Mouse (Mus musculus): Measurements from ENCODE around the gene Rsph10b.

The Rsph10b gene

GRCm38 (mm10) chr5:143941588-143941987, 8.8 kb downstream of the Rsph10b start:
- no peak for DNase-seq

DNA sequence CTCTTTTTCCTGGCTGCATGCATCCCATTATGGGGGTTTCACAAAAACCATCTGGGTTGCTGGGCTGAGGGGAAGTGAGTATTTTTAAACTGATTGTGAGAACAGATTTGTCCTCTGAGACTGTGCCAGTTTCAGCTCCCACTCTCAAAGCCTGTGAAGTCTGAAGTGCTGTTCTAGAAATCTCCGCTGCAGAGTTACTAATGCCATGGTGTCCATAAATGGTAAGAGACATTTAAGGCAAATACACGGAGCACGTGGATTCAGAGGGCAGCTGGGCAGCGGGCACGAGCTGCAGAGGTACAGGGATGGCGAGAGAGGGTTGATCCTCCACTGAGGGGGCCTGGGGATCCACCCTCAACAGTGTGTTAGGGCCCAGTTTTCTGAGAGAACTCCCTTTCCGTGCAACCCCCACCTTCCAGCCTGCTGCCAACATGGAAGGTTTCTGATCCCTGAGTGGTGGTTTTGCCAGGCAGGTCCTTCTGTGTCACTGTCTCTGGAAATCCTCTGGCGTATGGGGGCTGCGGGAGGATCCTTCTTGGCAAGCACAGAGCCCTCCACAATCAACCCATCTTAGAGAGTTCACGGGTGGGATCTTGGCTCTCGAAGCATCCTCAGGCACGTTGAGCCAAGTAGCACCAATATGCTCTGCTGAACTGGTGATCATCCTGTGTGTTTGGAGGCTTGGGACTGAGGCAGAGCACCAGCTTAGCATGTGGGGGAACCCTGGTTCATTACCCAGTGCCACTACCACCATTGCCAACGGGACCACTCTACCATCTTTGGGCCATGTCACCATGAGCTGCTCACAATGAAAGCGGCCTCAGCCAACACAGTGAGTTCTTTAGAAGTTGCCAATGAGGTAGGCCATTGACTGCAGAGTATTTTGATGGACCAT, 10.6 kb downstream of the Rsph10b start:
- DNase-seq, result no peak

GRCm38 (mm10) chr5:143948361-143948760, 15.5 kb downstream of the Rsph10b start:
- DNase-seq, result no peak

DNA sequence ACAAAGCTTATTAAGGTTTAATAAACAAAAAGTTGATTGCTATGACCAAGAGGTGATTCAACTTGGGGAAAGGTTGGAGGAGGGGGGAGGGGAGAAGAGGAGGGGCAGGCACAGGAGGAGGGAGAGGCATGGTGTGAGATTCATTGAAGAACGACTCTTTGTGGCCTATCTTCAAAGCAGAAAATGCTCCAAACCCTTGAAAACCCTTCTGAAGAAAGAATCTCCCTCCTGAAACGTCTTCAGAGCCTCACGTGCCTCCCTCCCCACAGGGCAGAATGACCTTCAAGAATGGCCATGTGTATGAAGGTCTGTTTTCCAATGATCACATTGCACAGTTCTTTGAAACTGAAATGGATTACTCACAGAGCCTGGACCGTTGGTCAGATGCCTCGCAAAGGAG, 17.2 kb downstream of the Rsph10b start:
- no peak for DNase-seq

- DNase-seq, result no peak
These were observed 24.3 kb downstream of the Rsph10b start for GRCm38 (mm10) chr5:143957101-143957500.

- no peak for DNase-seq
These were observed 26.7 kb downstream of the Rsph10b start for GRCm38 (mm10) chr5:143959551-143959950.

DNA sequence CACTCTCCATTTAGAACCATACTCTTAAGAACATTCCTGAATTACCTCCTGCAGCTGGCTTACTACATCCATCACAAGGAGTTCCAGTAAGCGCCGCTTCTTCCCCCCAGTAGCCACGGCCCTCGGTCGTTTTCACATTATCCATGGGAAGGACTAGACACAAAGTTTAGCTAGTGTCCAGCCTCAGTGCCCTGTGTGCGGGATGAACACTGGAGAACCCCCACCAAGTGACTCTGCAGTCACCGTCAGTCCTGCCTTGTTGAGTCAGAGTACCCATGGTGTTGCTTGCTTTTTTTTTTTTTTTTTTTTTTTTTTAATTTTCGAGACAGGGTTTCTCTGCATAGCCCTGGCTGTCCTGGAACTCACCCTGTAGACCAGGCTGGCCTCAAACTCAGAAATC, 28.3 kb downstream of the Rsph10b start:
- DNase-seq, result no peak

DNA sequence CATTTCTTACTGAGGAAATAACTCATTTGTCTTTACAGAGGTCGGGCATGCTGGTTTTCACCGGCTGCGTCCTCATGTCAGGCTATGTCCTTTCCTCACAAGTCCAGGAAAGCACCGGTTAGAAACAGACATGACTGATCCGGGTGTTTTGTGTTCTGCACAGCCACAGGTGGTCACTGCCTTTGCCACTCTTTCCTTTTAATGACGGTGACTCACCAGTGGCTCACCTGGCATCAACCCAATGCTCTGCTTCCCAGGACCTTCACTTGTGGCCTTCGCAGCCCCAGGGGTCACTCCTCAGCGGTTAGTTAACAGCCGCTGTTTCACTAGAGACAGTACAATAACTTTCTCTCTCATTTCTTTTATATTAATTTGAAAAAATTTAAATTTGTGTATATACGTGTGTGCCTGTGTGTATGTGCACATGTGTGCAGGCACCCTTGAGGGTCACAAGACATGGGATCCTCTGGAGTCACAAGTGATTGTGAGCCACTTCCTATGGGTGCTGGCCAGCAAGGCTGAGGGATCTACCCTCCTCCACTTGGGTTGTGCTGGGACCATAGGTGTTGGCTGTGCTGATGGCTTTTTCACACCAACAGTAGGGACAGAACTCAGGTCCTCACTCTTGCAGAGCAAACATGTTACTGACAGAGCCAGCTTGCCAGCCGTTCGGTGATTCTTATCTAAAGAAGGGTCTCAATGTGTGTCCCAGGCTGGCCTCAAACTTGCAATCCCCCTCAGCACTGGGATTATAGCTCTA, 32.9 kb downstream of the Rsph10b start:
- DNase-seq, result no peak

DNA sequence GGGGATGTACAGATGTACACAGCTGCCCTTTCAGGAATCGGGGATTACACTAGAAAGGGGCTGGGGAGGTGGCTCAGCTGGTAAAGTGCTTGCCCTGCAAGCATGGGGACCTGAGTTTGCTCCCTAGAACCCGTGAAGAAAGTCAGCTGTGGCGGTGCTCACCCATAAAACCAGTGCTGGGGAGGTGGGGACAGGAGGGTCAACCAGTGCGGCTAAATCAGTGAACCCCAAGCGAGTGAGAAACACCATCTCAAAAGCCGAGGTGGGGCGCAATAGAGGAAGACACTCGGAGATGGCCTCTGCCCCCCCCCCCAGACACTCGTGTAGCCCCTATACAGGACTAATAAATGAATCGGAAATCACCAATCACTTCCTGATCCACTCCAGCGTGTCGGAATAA, 33.8 kb downstream of the Rsph10b start:
- no peak for DNase-seq

- DNase-seq, result no peak
These were observed 39.8 kb downstream of the Rsph10b start for GRCm38 (mm10) chr5:143972628-143973027.

- peak; percentile 54 to 72 for DNase-seq
These were observed 42.2 kb downstream of the Rsph10b start for GRCm38 (mm10) chr5:143974931-143975630.

DNA sequence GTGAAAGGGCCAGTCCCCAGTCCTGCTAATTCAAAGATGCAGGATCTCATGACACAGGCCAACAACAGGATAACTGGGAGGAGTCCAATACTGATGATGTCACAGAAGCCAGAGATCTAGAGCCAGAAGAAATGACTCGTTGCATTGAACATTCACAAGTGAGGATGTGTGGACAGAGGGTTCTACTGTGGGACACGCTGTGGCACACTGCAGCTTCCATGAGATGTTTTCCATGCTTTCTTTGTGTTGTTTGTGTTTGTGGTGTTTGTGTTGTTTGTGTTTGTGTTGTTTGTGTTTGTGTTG, 42.7 kb downstream of the Rsph10b start:
- no peak for DNase-seq

DNA sequence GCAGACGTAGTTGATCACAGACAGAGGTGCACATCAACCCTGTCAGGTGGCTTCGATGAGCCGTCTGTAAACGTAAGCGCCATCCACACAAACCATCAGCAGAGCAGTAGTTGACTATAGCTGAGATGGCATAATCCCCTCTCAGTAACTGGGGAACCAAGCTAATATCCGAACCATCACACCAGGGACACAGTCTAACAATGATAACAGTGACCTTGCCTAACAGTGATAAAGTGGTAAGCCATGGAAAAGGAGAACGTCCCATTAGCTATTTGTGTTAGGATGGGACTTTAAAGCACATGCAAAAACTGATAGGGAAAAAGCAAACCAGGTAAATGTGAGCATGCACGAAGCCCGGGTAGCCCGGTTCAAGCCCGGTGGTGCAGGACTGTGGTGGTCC, 43.4 kb downstream of the Rsph10b start:
- DNase-seq, result no peak

- no peak for DNase-seq
These were observed 44.0 kb downstream of the Rsph10b start for GRCm38 (mm10) chr5:143976726-143977431.

GRCm38 (mm10) chr5:143980858-143981257, 48.0 kb downstream of the Rsph10b start:
- peak in 1 of 2 experiments; percentile 10 for DNase-seq

GRCm38 (mm10) chr5:143982361-143982760, 49.5 kb downstream of the Rsph10b start:
- DNase-seq, result no peak

- no peak for DNase-seq
These were observed 52.5 kb downstream of the Rsph10b start for GRCm38 (mm10) chr5:143985381-143985780.

DNA sequence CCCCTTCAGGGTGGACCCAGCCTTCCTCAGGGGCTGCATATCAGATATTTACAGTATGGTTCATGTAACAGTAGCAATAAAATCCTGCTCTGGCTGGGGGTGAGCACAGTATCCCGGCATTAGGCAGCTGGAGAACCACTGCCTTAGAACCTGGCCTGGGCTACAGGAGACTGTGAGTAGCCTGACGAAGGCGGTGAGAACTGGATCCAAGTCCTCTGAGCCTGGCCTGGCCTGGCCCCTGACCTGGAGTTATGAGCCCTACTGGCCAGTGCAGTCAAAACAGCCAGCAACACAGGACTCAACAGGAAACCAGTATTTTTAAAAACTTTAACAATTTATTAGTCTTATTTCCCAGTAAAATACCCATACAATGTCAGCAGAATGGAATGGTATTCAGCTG, 54.8 kb downstream of the Rsph10b start:
- no peak for DNase-seq

- DNase-seq, result no peak
These were observed 56.2 kb downstream of the Rsph10b start for GRCm38 (mm10) chr5:143989046-143989445.

DNA sequence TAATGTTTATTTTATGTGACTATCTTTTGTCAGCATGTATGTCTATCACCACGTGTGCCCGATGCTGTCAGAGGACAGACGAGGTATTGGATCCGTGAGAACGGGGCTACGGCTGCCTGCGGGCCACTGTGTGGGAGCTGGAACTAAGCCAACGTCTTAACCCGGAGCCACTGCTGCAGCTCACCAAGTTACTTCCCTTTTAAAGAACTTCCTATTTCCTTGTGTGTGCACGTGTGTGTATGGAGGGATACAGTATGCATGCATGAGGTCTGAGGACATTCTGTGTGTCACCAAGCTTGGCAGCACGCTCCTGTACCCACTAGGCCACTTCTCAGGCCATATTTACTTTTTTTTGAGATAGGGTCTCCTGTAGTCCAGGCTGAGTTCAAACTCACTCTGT, 57.3 kb downstream of the Rsph10b start:
- no peak for DNase-seq

DNA sequence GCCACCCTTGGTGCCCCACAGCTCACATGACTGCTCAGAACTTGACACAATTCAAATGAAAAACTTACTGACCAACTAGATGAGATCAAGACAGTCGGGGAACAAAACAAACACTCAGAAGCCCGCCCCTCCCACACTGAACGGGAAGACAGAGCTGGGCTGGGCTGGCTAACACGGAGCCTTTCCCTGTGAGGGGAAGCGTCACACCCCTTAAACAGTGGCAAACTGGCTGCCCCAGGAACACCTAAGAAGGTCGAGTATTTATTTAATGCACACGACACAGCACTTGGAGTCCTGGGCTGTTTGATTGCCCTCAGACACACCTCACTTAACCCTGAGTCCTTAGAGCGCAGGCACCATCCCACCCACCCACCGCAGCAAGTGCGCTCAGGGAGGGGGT, 59.8 kb downstream of the Rsph10b start:
- no peak for DNase-seq

- DNase-seq, result no peak
These were observed 60.4 kb downstream of the Rsph10b start for GRCm38 (mm10) chr5:143993260-143993659.

- DNase-seq, result no peak
These were observed 61.0 kb downstream of the Rsph10b start for GRCm38 (mm10) chr5:143993849-143994248.
